Mouse (Mus musculus) right cerebral cortex, postnatal 10 days (tissue): ENCODE data around the gene Gm3667.
"Not testable (repeated sequence)": the region's sequence is repeated elsewhere in the genome, so short reads cannot be mapped to it uniquely, and the experiment has no call there.

Source experiments
- DNase-seq, 2 experiments: peaks; one replicate each; pipeline ENCODE4 v3.0.0; 2021; ENCODE audit warnings: low spot score in 2 of 2

Gene Gm3667

DNA sequence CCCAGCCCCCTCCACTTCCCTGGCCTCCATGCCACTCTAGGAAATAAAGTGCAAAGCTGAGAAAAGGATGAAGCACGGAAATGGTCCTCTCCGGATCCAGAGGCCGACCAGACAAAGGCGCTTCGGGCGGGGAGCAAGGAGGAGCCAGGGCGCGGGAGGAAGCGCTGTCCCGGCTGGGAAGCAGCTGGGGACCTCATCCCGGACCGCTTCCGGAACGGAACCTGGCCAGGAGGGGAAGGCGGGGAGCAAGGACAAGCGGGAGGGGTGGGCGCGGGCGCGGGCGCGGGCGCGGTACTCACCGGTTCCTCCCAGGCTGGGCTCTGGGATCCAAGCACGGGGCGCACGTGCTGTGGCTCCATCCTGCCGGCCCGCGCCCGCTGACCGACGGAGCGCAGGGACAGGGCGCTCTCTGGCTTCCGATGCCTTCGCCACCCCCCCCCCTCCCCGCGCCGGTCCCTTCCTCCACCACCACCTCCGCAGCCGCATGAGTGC is at the start of gene Gm3667:
Gm3667 (minus strand) TSS at position 442 of the 492 bp plus-strand sequence.
- DNase-seq: peak in 1 of 2 experiments; percentile 17

DNA sequence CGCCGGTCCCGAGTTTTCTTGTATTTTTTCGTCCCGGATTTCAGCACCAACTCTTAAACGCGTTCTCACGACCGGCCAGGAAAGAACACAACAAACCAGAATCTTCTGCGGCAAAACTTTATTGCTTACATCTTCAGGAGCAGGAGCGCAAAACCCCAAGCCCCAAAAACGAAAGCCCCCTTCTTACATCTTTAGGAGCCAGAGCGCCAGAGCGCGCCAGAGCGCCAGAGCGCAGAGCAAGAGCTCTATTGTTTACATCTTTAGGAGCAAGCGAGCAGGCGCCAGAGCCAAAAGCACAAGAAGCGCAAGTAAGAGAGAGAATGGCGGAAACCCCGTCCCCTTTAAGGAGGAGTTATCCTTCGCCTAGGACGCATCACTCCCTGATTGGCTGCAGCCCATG is 10.1 kb upstream of the Gm3667 start:
- DNase-seq: not testable (repeated sequence)

DNA sequence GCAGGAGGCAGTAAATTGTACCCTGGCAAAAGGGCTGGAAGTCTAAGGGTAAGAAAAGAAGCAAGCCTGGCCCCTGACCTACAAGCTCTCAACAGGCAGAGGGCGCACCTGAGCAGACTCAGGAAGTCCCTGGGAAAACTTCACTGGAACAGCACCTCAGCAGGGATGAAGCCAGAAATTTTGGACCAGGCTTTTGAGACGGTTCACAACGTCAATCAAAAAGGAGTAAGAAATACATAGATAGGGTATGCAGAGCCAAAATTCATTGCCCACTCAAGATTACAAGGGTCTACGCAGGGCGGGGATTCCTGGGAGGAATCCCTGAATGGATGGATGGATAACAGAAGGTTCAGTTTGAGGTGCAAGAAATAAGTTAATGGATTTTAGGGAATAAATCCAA is 951 bp downstream of the Gm3667 start:
- peak; percentile 20 to 43 for DNase-seq

DNA sequence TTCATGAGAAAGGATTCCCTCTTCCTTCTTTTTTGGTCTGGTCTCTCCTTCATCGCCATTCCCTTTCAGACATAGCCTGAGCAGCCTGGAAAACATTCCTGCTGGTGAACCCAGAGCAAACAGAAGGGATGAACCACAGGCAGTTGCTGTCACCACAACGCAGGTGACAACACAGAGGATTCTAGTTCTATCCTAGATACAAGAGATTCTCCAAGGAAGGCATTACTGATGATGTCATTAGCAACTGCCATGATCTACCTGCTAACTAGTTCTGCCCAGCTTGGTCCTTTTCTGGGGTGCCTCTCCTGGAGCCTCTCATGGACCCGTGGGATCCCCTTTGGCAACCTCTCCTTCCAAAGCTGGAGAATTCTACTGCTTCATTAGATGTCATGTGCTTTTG is 49.6 kb downstream of the Gm3667 start, which contains the start of gene Gm3642:
Gm3642 (minus strand) TSS at position 101 of the 400 bp plus-strand sequence.
- DNase-seq: not testable (repeated sequence)

GRCm38 (mm10) chr14:6823297-6823696 is 66.5 kb downstream of the Gm3667 start:
- DNase-seq: not testable (repeated sequence)
